Mouse (Mus musculus): ENCODE measurements at regions not wholly inside any gene's neighbourhood (a gene's known extent, or its start where the extent isn't known, plus 50 kb on each side); places are given as distances from the start of the nearest gene placed in this dataset.

GRCm38 (mm10) chr1:35653119-35653956 is 414.9 kb upstream of the Hs6st1 start:
- no peak for DNase-seq (ENCODE audit: low read depth, low spot score)
- in situ Hi-C loops (cut with MboI; ENCODE audit: low sequenced_read_pairs in 2 of 2, unreplicated experiment in 2 of 2) = no loop called here
- no peak overlapping the region for H3K9ac ChIP-seq (ENCODE audit: insufficient read depth, low read depth, low read length, poor library complexity, severe bottlenecking)
- H3K27ac ChIP-seq (ENCODE audit: insufficient read depth, low read depth, low read length, poor library complexity, severe bottlenecking) = no peak overlapping the region
- H3K9me3 ChIP-seq (ENCODE audit: control insufficient read depth, insufficient read depth, low read depth, low read length) = no peaks in the 10 kb centered on the region
- no peaks in the 10 kb centered on the region for H3K4me1 ChIP-seq (ENCODE audit: control insufficient read depth in 2 of 2, insufficient read depth in 2 of 2, low read length in 2 of 2, poor library complexity in 1 of 2)
- TF ChIP-seq MAFK (IDR thresholded peaks at IDR 0.05; ENCODE audit: insufficient read depth, low read depth, low read length) = no peak
- no peak overlapping the region for H3K4me3 ChIP-seq (ENCODE audit: insufficient read depth in 1 of 2, low read depth in 1 of 2, low read length in 2 of 2, poor library complexity in 1 of 2, severe bottlenecking in 1 of 2)
- no peaks in the 10 kb centered on the region for H3K36me3 ChIP-seq (ENCODE audit: control insufficient read depth, insufficient read depth, low read length, poor library complexity, severe bottlenecking)

- Histone ChIP-seq H3K27ac (ENCODE audit: insufficient read depth, low read depth, low read length, poor library complexity, severe bottlenecking) (no peak overlapping the region), H3K36me3 (ENCODE audit: control insufficient read depth, insufficient read depth, low read length, poor library complexity, severe bottlenecking) (no peaks in the 10 kb centered on the region), H3K4me3 (ENCODE audit: insufficient read depth in 1 of 2, low read depth in 1 of 2, low read length in 2 of 2, poor library complexity in 1 of 2, severe bottlenecking in 1 of 2) (no peak overlapping the region), H3K9me3 (ENCODE audit: control insufficient read depth, insufficient read depth, low read depth, low read length) (no peaks in the 10 kb centered on the region), H3K9ac (ENCODE audit: insufficient read depth, low read depth, low read length, poor library complexity, severe bottlenecking) (no peak overlapping the region), H3K4me1 (ENCODE audit: control insufficient read depth in 2 of 2, insufficient read depth in 2 of 2, low read length in 2 of 2, poor library complexity in 1 of 2) (no peaks in the 10 kb centered on the region)
- in situ Hi-C loops (cut with MboI; ENCODE audit: low sequenced_read_pairs in 2 of 2, unreplicated experiment in 2 of 2) = no loop called here
- DNase-seq (ENCODE audit: low read depth, low spot score) = no peak
- no peak for TF ChIP-seq HCFC1 (IDR thresholded peaks at IDR 0.05; ENCODE audit: borderline replicate concordance, insufficient read depth, low read length)
- no peak for TF ChIP-seq ZC3H11A (IDR thresholded peaks at IDR 0.05; ENCODE audit: borderline replicate concordance, low read depth, low read length)
- TF ChIP-seq CHD2 (IDR thresholded peaks at IDR 0.05; ENCODE audit: low read depth, low read length) = no peak
- no peak for TF ChIP-seq MAFK (IDR thresholded peaks at IDR 0.05; ENCODE audit: insufficient read depth, low read depth, low read length)
- TF ChIP-seq ZNF384 (IDR thresholded peaks at IDR 0.05; ENCODE audit: low read depth, low read length) = no peak
Measured at GRCm38 (mm10) chr1:35663006-35663405, 405.2 kb upstream of the Hs6st1 start.

DNA sequence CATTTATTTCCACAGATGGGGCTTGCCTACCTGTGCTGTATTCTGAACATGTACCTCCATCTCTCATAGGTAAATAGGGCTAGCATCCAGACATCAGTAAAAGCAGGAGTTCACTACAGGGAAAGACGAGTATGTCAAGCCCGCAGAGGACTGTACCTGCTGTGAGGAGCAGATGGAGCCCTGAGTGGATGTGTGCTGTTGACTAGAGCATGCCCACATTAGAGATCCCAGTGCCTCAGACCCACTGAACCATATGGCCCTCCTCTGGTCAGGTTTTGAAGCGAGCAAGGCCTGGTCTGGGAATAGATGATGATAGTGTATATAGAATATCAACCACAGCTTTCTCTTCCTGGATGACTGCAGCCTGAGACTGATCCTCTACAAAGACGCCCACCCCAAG is 394.7 kb upstream of the Hs6st1 start:
- TF ChIP-seq MAFK (IDR thresholded peaks at IDR 0.05; ENCODE audit: insufficient read depth, low read depth, low read length) (no peak), CHD2 (IDR thresholded peaks at IDR 0.05; ENCODE audit: low read depth, low read length) (no peak), ZC3H11A (IDR thresholded peaks at IDR 0.05; ENCODE audit: borderline replicate concordance, low read depth, low read length) (no peak), HCFC1 (IDR thresholded peaks at IDR 0.05; ENCODE audit: borderline replicate concordance, insufficient read depth, low read length) (no peak), ZNF384 (IDR thresholded peaks at IDR 0.05; ENCODE audit: low read depth, low read length) (no peak)
- no peak overlapping the region for H3K9ac ChIP-seq (ENCODE audit: insufficient read depth, low read depth, low read length, poor library complexity, severe bottlenecking)
- no peak for DNase-seq (ENCODE audit: low read depth, low spot score)
- H3K4me3 ChIP-seq (ENCODE audit: insufficient read depth in 1 of 2, low read depth in 1 of 2, low read length in 2 of 2, poor library complexity in 1 of 2, severe bottlenecking in 1 of 2) = no peak overlapping the region
- in situ Hi-C loops (cut with MboI; ENCODE audit: low sequenced_read_pairs in 2 of 2, unreplicated experiment in 2 of 2) = no loop called here
- no peaks in the 10 kb centered on the region for H3K9me3 ChIP-seq (ENCODE audit: control insufficient read depth, insufficient read depth, low read depth, low read length)
- no peak overlapping the region for H3K27ac ChIP-seq (ENCODE audit: insufficient read depth, low read depth, low read length, poor library complexity, severe bottlenecking)
- no peaks in the 10 kb centered on the region for H3K4me1 ChIP-seq (ENCODE audit: control insufficient read depth in 2 of 2, insufficient read depth in 2 of 2, low read length in 2 of 2, poor library complexity in 1 of 2)
- H3K36me3 ChIP-seq (ENCODE audit: control insufficient read depth, insufficient read depth, low read length, poor library complexity, severe bottlenecking) = no peaks in the 10 kb centered on the region

GRCm38 (mm10) chr1:35673992-35674391 is 394.2 kb upstream of the Hs6st1 start:
- H3K4me1 ChIP-seq (ENCODE audit: control insufficient read depth in 2 of 2, insufficient read depth in 2 of 2, low read length in 2 of 2, poor library complexity in 1 of 2) = no peaks in the 10 kb centered on the region
- H3K4me3 ChIP-seq (ENCODE audit: insufficient read depth in 1 of 2, low read depth in 1 of 2, low read length in 2 of 2, poor library complexity in 1 of 2, severe bottlenecking in 1 of 2) = no peak overlapping the region
- TF ChIP-seq MAFK (IDR thresholded peaks at IDR 0.05; ENCODE audit: insufficient read depth, low read depth, low read length) = no peak
- TF ChIP-seq ZC3H11A (IDR thresholded peaks at IDR 0.05; ENCODE audit: borderline replicate concordance, low read depth, low read length) = no peak
- TF ChIP-seq CHD2 (IDR thresholded peaks at IDR 0.05; ENCODE audit: low read depth, low read length) = no peak
- no peak for TF ChIP-seq ZNF384 (IDR thresholded peaks at IDR 0.05; ENCODE audit: low read depth, low read length)
- TF ChIP-seq HCFC1 (IDR thresholded peaks at IDR 0.05; ENCODE audit: borderline replicate concordance, insufficient read depth, low read length) = no peak
- no peak overlapping the region for H3K27ac ChIP-seq (ENCODE audit: insufficient read depth, low read depth, low read length, poor library complexity, severe bottlenecking)
- in situ Hi-C loops (cut with MboI; ENCODE audit: low sequenced_read_pairs in 2 of 2, unreplicated experiment in 2 of 2) = no loop called here
- no peaks in the 10 kb centered on the region for H3K36me3 ChIP-seq (ENCODE audit: control insufficient read depth, insufficient read depth, low read length, poor library complexity, severe bottlenecking)
- H3K9ac ChIP-seq (ENCODE audit: insufficient read depth, low read depth, low read length, poor library complexity, severe bottlenecking) = no peak overlapping the region
- DNase-seq (ENCODE audit: low read depth, low spot score) = no peak
- H3K9me3 ChIP-seq (ENCODE audit: control insufficient read depth, insufficient read depth, low read depth, low read length) = no peaks in the 10 kb centered on the region
